Mouse (Mus musculus) right cerebral cortex, postnatal 36 days (tissue): Measurements from ENCODE around the gene Gm42906.

Experiments
- DNase-seq, 2 experiments: peaks; one replicate each; pipeline ENCODE4 v3.0.0; 2022; ENCODE audit warnings: low spot score in 2 of 2, mixed read lengths in 1 of 2

Gm42906 gene

GRCm38 (mm10) chr5:151428113-151428756, at the start of gene Gm42906:
TSS of gene Gm42906 (minus strand) at chr5:151428163.
- DNase-seq, result no peak

GRCm38 (mm10) chr5:151445695-151446094, 17.7 kb upstream of the Gm42906 start:
- no peak for DNase-seq

GRCm38 (mm10) chr5:151435106-151435505, 7.1 kb upstream of the Gm42906 start:
- DNase-seq, result no peak

DNA sequence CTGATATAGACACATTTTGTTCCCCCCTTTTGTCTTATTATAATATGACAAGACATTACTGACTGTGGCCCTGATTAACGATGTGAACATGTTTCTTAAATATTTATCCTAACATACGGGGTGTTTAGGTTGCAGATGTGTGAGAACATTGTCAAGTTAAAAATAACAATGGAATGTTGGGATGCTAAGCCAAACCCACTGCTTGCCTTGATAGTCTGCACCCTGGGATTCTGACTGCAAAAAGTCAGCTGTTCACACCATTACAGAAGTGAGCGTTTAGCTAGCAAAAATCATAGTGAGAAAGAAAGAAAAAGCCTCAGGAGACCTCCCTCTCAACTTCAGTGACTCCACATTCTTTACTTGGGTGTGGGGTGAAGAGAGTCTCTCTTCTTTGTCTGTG, 1.5 kb downstream of the Gm42906 start:
- DNase-seq, result no peak

GRCm38 (mm10) chr5:151422692-151423091, 5.3 kb downstream of the Gm42906 start:
- DNase-seq, result no peak

GRCm38 (mm10) chr5:151421859-151422258, 6.1 kb downstream of the Gm42906 start:
- no peak for DNase-seq

GRCm38 (mm10) chr5:151418551-151418950, 9.4 kb downstream of the Gm42906 start:
- no peak for DNase-seq

DNA sequence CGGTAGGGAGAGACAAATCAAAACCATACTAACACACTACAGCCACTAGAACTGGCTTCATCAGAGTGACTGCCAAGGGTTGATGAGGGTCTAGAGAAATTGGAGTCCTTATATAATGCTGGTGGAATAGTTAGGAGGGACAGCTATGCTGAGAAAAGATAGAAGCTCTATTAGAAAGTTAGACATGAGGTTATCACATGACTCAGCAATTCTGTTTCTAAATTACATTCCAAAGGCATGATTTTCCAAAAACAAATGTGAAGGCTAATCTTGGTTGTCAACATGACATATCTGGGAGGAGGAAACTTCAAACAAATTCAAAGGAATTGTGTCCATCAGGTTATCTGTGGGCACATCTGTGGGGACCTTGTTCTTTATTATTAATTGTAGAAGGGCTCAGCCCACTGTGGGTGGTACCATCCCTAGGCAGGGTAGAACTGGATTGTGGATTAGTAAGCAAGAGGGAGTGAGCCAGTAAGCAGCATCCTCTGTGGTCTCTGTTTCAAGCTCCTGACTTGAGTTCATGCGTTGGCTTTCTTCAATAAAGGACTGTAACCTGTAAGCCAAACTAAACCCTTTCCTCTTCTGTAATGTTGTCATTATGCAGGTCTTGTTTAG, 10.4 kb downstream of the Gm42906 start:
- no peak for DNase-seq

DNA sequence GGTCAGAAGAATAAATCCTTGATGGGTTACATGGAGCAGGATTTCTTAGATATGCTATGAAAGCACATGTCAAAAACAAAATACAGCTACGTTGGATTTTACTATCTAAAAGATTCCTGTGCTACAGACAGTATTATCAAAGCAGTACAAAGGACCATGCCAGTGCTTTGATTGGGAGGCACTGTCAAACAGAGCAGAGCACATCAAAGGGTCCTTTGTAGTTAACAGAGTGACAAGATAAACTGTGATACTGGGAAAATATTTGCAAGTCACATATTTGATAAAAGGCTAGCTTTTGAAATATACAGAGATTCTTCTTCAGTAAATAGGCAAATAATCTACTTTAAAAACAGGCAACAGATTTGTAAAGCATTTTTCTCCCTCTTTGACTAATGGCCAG, 11.0 kb downstream of the Gm42906 start:
- no peak for DNase-seq

DNA sequence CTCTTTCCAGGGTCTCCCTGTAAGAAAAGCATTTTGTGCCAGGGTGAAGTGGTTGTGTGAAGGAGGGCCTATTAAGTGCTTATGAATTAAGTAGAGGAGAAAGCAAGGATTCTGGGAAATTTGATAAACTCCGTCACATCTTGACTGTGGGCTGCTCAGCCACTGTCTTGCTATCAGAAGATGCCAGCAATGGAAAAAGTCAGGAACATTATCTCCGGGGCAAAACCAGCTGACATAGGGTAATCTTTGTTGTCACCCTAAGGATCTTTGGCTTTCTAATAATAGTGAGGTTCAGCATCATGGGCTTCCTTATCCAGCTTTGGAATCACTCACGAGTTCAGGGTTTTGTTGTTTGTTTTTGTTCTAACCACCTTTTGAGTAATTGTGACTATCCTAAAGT, 14.3 kb downstream of the Gm42906 start:
- no peak for DNase-seq

DNA sequence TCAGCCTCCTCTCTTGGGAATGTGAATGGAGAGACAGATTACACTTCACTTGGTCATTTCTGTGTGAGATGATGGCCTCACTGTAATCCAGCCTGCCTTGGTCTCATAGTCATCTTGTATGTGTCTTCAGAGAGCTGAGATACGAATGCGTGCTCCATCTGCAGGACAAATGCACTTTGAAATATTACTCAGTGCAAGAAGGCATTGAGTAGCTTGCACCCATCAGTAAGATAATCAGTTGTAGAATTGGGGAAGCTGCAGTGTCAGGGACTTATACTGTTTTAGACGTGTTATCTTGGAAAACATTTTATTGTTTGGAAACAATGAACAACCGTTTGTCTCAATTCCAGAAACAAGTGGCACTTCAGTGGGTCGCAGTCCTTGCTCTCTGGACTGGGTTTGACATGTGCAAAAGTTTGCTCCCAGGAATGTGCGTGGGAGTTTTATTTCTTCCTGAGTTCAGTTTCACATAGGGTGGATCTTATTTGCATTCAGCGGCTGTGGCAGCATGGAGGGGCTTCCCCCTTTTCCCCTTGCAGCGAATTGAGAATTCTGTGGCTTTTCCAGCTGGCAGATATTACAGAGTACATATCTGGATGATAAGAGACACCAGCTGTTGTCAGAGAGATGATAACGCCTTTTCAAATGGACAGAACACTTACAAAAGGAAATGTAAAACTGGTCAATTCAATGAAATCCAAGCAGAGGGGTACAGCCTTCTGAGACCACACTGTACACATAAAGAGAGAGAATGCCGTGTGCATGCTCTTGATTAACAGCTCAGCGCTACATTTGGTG, 15.1 kb downstream of the Gm42906 start:
- no peak for DNase-seq

- DNase-seq, result no peak
Measured at GRCm38 (mm10) chr5:151410006-151410405, 18.0 kb downstream of the Gm42906 start.

GRCm38 (mm10) chr5:151409282-151409681, 18.7 kb downstream of the Gm42906 start:
- no peak for DNase-seq

DNA sequence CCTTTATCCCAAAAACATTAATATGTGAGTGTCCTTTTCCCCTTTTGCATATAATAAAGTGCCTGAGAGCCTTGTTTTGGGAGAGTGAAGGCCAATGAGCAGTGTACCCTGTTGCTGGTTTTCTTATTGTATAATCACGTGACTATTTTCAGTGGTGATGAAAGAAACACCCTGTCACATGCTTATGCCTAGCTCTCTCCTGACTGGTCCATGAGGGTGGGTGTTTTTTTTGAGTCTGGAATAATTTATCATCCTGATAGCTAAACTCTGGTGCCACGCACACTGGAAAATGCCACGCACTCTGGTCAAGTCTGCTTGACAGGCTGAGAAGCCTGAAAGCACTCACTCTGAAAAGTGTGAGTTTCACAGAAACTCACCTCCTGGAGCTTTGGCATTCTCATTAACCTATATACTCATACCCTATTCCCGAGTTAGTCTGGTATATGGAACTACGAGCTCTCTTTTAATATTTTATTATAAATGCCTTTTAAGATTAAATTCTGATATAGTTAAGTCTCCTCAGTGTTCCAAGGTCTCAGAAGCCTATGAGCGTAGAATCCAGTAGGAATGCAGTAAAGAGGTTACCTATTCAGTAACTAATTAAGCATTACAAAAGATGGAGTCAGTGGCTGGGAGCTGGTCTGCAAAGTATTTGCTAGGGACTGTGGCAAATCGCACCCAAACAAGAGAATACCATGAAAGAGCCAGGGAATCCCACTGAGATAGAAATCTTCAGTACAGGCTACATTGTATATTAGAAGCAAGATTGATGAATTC, 19.7 kb downstream of the Gm42906 start:
- no peak for DNase-seq

DNA sequence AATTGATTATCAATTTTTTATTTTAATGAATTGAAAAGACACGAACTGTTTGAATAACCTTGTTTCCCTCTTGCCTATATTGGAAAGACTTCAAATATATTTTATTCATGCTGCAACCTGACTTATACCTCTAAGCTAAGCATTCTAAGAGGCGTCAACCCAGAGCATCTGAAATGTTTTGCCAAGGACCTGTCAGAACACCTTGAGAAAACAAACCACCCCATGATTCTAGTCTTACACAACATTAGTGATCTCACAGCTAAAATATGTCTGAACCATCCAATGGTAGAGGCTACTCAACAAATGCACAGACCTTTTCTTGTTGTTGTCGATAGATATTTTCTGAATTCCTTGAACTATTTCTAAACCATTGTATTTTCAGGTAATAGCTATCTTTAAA, 20.5 kb downstream of the Gm42906 start:
- DNase-seq, result no peak

GRCm38 (mm10) chr5:151406276-151406675, 21.7 kb downstream of the Gm42906 start:
- DNase-seq, result no peak

- DNase-seq, result no peak
Measured at GRCm38 (mm10) chr5:151405314-151405903, 22.6 kb downstream of the Gm42906 start.

GRCm38 (mm10) chr5:151403586-151403985, 24.4 kb downstream of the Gm42906 start:
- no peak for DNase-seq

GRCm38 (mm10) chr5:151400557-151400944, 27.4 kb downstream of the Gm42906 start:
- no peak for DNase-seq

DNA sequence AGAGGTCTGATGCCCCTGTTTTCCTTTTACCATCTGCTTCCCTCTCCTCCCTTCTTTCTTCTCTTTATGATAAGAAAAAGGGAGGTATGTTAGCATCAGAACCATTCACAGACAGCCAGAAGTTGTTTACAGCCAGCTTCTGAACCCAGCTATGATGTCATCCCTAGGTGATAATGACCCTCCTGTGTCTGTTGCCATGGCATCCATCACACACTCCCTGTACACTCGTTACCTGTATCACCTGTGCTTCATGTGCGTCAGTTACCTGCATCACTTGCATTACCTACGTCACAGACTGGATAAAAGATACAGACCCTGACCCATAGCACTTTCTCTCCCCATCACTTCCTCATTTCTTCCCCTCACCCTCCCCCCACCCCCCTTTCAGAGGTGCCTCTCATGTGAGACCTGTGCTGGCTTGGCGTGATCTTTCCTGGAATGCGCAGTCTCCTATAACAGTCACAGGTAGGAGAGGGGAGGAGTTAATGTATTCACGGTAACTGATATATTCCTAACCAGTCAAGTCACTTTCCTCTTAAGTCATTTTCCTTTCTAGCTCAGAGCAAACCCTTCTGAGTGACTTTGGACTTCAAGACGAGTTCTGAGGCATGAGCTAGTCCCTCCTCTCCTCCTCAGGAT, 27.9 kb downstream of the Gm42906 start:
- DNase-seq, result no peak

GRCm38 (mm10) chr5:151396119-151396518, 31.8 kb downstream of the Gm42906 start:
- peak in 1 of 2 experiments; percentile 25 for DNase-seq
